Mouse (Mus musculus) testis, adult 2 months (tissue): Measurements from ENCODE around the gene Dnajc3.

Experiments used
- CTCF ChIP-seq: fragments of 200-500 bp; IDR thresholded peaks from 2 replicates; pipeline ENCODE4 v1.5.1; 2012; ENCODE audit warnings: low read depth, mild to moderate bottlenecking, inconsistent platforms, low read length, moderate library complexity; ENCODE audit not compliant: control insufficient read depth, insufficient read depth, insufficient replicate concordance
- POLR2A ChIP-seq: fragments of 200-500 bp; IDR thresholded peaks from 2 replicates; pipeline ENCODE4 v1.6.1; 2012; ENCODE audit warnings: low read depth, mild to moderate bottlenecking, inconsistent platforms, low read length, moderate library complexity; ENCODE audit not compliant: control insufficient read depth

- TF ChIP-seq POLR2A (peak; percentile 14; the same call in 1 of the 2 replicates), CTCF (no peak)
Observed at GRCm38 (mm10) chr14:118934686-118935085, 3.1 kb upstream of the Dnajc3 start.
